Mouse (Mus musculus) kidney, postnatal 14 days (tissue): ENCODE measurements at regions not wholly inside any gene's neighbourhood (a gene's known extent, or its start where the extent isn't known, plus 50 kb on each side); places are given as distances from the start of the nearest gene placed in this dataset.
A peak's percentile ranks its signal among the peaks of the same experiment; 100 is the strongest.

Experiments used
- DNase-seq: peaks from one replicate; pipeline ENCODE4 v3.0.0; 2022; ENCODE audit warnings: mixed read lengths

- DNase-seq = peak; percentile 26
Measured at GRCm38 (mm10) chr3:44423166-44423565, 955.0 kb upstream of the Pcdh10 start.

DNA sequence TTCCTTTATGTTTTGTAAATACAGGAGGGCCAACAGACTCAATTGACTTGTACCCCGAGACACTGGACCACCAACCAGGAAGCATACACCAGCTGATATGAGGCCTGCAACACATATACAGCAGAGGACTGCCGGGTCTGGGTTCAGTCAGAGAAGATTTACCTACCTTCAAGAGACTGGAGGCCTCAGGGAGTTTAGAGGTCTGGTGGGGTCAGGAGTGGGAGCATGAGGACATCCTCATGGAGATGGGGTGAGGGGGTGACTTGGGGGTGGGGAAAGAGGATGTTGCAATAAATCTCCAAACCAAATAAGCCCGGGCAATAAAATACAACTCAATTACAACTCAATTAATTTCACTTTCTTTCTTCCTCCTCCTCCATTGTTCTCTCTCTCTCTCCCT is 910.1 kb upstream of the Pcdh10 start:
- no peak for DNase-seq
